Mouse (Mus musculus): ENCODE results near the gene E330034G19Rik.

The E330034G19Rik gene

GRCm38 (mm10) chr14:24358295-24358951 lies 65.4 kb downstream of the E330034G19Rik start:
- DNase-seq = peak; percentile 6 to 12
